Mouse (Mus musculus): ENCODE measurements around the gene Sh3kbp1. TPM values are rescaled to one million over a fixed set of nuclear protein-coding genes. Genes with fewer than 3 reads are reported as not detected.
A peak's percentile ranks its signal among the peaks of the same experiment; 100 is the strongest.

Sh3kbp1 gene
- polyA plus RNA-seq, 1 experiment from 2014 or later, result 33.5 TPM

GRCm38 (mm10) chrX:159903421-159903820 is 276.3 kb downstream of the Sh3kbp1 start:
- Histone ChIP-seq H3K27me3 (ENCODE audit: control insufficient read depth, insufficient read depth, low read depth, low read length) (no peaks in the 10 kb centered on the region; the same call in 1 of the 2 replicates), H3K9me3 (ENCODE audit: control insufficient read depth, low read length) (no peaks in the 10 kb centered on the region), H3K27ac (ENCODE audit: low read length) (no peak overlapping the region), H3K4me3 (ENCODE audit: low read length) (no peak overlapping the region), H3K4me1 (replicated peaks; ENCODE audit: control insufficient read depth, insufficient read depth, low read length) (no peaks in the 10 kb centered on the region), H3K9ac (ENCODE audit: low read length) (no peak overlapping the region), H3K4me2 (ENCODE audit: low read depth, low read length) (no peak overlapping the region), H3K36me3 (ENCODE audit: control insufficient read depth, insufficient read depth, low read length) (no peaks in the 10 kb centered on the region)
- ATAC-seq (ENCODE audit: low read depth), result no peak
- 85% methylated on average over 3 of the region's 3 CpGs for WGBS

- Histone ChIP-seq H3K9ac (ENCODE audit: low read length) (no peak overlapping the region), H3K27ac (ENCODE audit: low read length) (no peak overlapping the region), H3K36me3 (ENCODE audit: control insufficient read depth, insufficient read depth, low read length) (no peaks in the 10 kb centered on the region), H3K4me1 (replicated peaks; ENCODE audit: control insufficient read depth, insufficient read depth, low read length) (no peaks in the 10 kb centered on the region), H3K27me3 (ENCODE audit: control insufficient read depth, insufficient read depth, low read depth, low read length) (no peaks in the 10 kb centered on the region), H3K4me2 (ENCODE audit: low read depth, low read length) (no peak overlapping the region), H3K9me3 (ENCODE audit: control insufficient read depth, low read length) (no peaks in the 10 kb centered on the region), H3K4me3 (ENCODE audit: low read length) (no peak overlapping the region)
- 73% methylated on average over 1 of the region's 1 CpGs for WGBS
- ATAC-seq (ENCODE audit: low read depth), result no peak
Measured at GRCm38 (mm10) chrX:159907703-159908102, 280.6 kb downstream of the Sh3kbp1 start.

GRCm38 (mm10) chrX:159909446-159910277 is 282.6 kb downstream of the Sh3kbp1 start:
- no peak for ATAC-seq (ENCODE audit: low read depth)
- Histone ChIP-seq H3K27ac (ENCODE audit: low read length) (peak overlapping the region; percentile 31; the same call in 1 of the 2 replicates), H3K4me1 (replicated peaks; ENCODE audit: control insufficient read depth, insufficient read depth, low read length) (no peaks in the 10 kb centered on the region), H3K9me3 (ENCODE audit: control insufficient read depth, low read length) (no peaks in the 10 kb centered on the region), H3K36me3 (ENCODE audit: control insufficient read depth, insufficient read depth, low read length) (no peaks in the 10 kb centered on the region), H3K9ac (ENCODE audit: low read length) (no peak overlapping the region), H3K27me3 (ENCODE audit: control insufficient read depth, insufficient read depth, low read depth, low read length) (no peaks in the 10 kb centered on the region), H3K4me3 (ENCODE audit: low read length) (no peak overlapping the region), H3K4me2 (ENCODE audit: low read depth, low read length) (no peak overlapping the region)
- 65% methylated on average over 6 of the region's 6 CpGs for WGBS

GRCm38 (mm10) chrX:159910600-159910999 is 283.5 kb downstream of the Sh3kbp1 start:
- WGBS, result 54% methylated on average over 3 of the region's 3 CpGs
- no peak overlapping the region for H3K27ac ChIP-seq (ENCODE audit: low read length)
- H3K27me3 ChIP-seq (ENCODE audit: control insufficient read depth, insufficient read depth, low read depth, low read length), result no peaks in the 10 kb centered on the region
- H3K4me1 ChIP-seq (replicated peaks; ENCODE audit: control insufficient read depth, insufficient read depth, low read length), result no peaks in the 10 kb centered on the region
- peak; percentile 74 for ATAC-seq (ENCODE audit: low read depth)
- no peaks in the 10 kb centered on the region for H3K9me3 ChIP-seq (ENCODE audit: control insufficient read depth, low read length)
- H3K4me2 ChIP-seq (ENCODE audit: low read depth, low read length), result no peak overlapping the region
- no peak overlapping the region for H3K4me3 ChIP-seq (ENCODE audit: low read length)
- no peak overlapping the region for H3K9ac ChIP-seq (ENCODE audit: low read length)
- no peaks in the 10 kb centered on the region for H3K36me3 ChIP-seq (ENCODE audit: control insufficient read depth, insufficient read depth, low read length)

- H3K4me3 ChIP-seq (ENCODE audit: low read length), result no peak overlapping the region
- no peak overlapping the region for H3K9ac ChIP-seq (ENCODE audit: low read length)
- WGBS, result 75% methylated on average over 4 of the region's 4 CpGs
- no peaks in the 10 kb centered on the region for H3K27me3 ChIP-seq (ENCODE audit: control insufficient read depth, insufficient read depth, low read depth, low read length)
- ATAC-seq (ENCODE audit: low read depth), result no peak
- H3K4me2 ChIP-seq (ENCODE audit: low read depth, low read length), result no peak overlapping the region
- H3K36me3 ChIP-seq (ENCODE audit: control insufficient read depth, insufficient read depth, low read length), result no peaks in the 10 kb centered on the region
- no peak overlapping the region for H3K27ac ChIP-seq (ENCODE audit: low read length)
- no peaks in the 10 kb centered on the region for H3K9me3 ChIP-seq (ENCODE audit: control insufficient read depth, low read length)
- no peaks in the 10 kb centered on the region for H3K4me1 ChIP-seq (replicated peaks; ENCODE audit: control insufficient read depth, insufficient read depth, low read length)
Measured at GRCm38 (mm10) chrX:159911613-159912012, 284.5 kb downstream of the Sh3kbp1 start.

- no peak overlapping the region for H3K27ac ChIP-seq (ENCODE audit: low read length)
- H3K4me3 ChIP-seq (ENCODE audit: low read length), result no peak overlapping the region
- WGBS, result 64% methylated on average over 3 of the region's 3 CpGs
- no peak overlapping the region for H3K4me2 ChIP-seq (ENCODE audit: low read depth, low read length)
- ATAC-seq (ENCODE audit: low read depth), result no peak
- no peak overlapping the region for H3K9ac ChIP-seq (ENCODE audit: low read length)
- no peaks in the 10 kb centered on the region for H3K4me1 ChIP-seq (replicated peaks; ENCODE audit: control insufficient read depth, insufficient read depth, low read length)
- H3K36me3 ChIP-seq (ENCODE audit: control insufficient read depth, insufficient read depth, low read length), result no peaks in the 10 kb centered on the region
- H3K9me3 ChIP-seq (ENCODE audit: control insufficient read depth, low read length), result no peaks in the 10 kb centered on the region
- no peaks in the 10 kb centered on the region for H3K27me3 ChIP-seq (ENCODE audit: control insufficient read depth, insufficient read depth, low read depth, low read length)
Measured at GRCm38 (mm10) chrX:159912061-159912460, 285.0 kb downstream of the Sh3kbp1 start.

GRCm38 (mm10) chrX:159913489-159913888 is 286.4 kb downstream of the Sh3kbp1 start:
- H3K27ac ChIP-seq (ENCODE audit: low read length), result no peak overlapping the region
- WGBS, result 69% methylated on average over 3 of the region's 3 CpGs
- no peak for ATAC-seq (ENCODE audit: low read depth)

GRCm38 (mm10) chrX:159915125-159915524 is 288.1 kb downstream of the Sh3kbp1 start:
- Histone ChIP-seq H3K4me1 (replicated peaks; ENCODE audit: control insufficient read depth, insufficient read depth, low read length) (no peaks in the 10 kb centered on the region), H3K4me2 (ENCODE audit: low read depth, low read length) (no peak overlapping the region), H3K9ac (ENCODE audit: low read length) (no peak overlapping the region), H3K27me3 (ENCODE audit: control insufficient read depth, insufficient read depth, low read depth, low read length) (no peaks in the 10 kb centered on the region; the same call in 1 of the 2 replicates), H3K36me3 (ENCODE audit: control insufficient read depth, insufficient read depth, low read length) (no peaks in the 10 kb centered on the region), H3K27ac (ENCODE audit: low read length) (no peak overlapping the region), H3K4me3 (ENCODE audit: low read length) (no peak overlapping the region), H3K9me3 (ENCODE audit: control insufficient read depth, low read length) (no peaks in the 10 kb centered on the region)
- ATAC-seq (ENCODE audit: low read depth), result no peak
- WGBS, result 43% methylated on average over 1 of the region's 1 CpGs

More at GRCm38 (mm10) chrX:159913489-159913888, 286.4 kb downstream of the Sh3kbp1 start:
- Histone ChIP-seq H3K9me3 (ENCODE audit: control insufficient read depth, low read length) (no peaks in the 10 kb centered on the region), H3K9ac (ENCODE audit: low read length) (no peak overlapping the region), H3K36me3 (ENCODE audit: control insufficient read depth, insufficient read depth, low read length) (no peaks in the 10 kb centered on the region), H3K27me3 (ENCODE audit: control insufficient read depth, insufficient read depth, low read depth, low read length) (no peaks in the 10 kb centered on the region), H3K4me3 (ENCODE audit: low read length) (no peak overlapping the region), H3K4me2 (ENCODE audit: low read depth, low read length) (no peak overlapping the region), H3K4me1 (replicated peaks; ENCODE audit: control insufficient read depth, insufficient read depth, low read length) (no peaks in the 10 kb centered on the region)

- Histone ChIP-seq H3K36me3 (ENCODE audit: control insufficient read depth, insufficient read depth, low read length) (no peaks in the 10 kb centered on the region), H3K4me3 (ENCODE audit: low read length) (no peak overlapping the region), H3K9me3 (ENCODE audit: control insufficient read depth, low read length) (no peaks in the 10 kb centered on the region), H3K4me2 (ENCODE audit: low read depth, low read length) (no peak overlapping the region), H3K27me3 (ENCODE audit: control insufficient read depth, insufficient read depth, low read depth, low read length) (no peaks in the 10 kb centered on the region; the same call in none of the 2 replicates), H3K4me1 (replicated peaks; ENCODE audit: control insufficient read depth, insufficient read depth, low read length) (no peaks in the 10 kb centered on the region), H3K27ac (ENCODE audit: low read length) (no peak overlapping the region), H3K9ac (ENCODE audit: low read length) (no peak overlapping the region)
- 78% methylated on average over 6 of the region's 6 CpGs for WGBS
- no peak for ATAC-seq (ENCODE audit: low read depth)
Measured at GRCm38 (mm10) chrX:159924759-159925158, 297.7 kb downstream of the Sh3kbp1 start.

All from lung, embryonic 16.5 days (tissue).